Mouse (Mus musculus) left cerebral cortex, postnatal 36 days (tissue): Measurements from ENCODE around the gene Amer1. TPM values are rescaled to one million over a fixed set of nuclear protein-coding genes. Genes with fewer than 3 reads are reported as not detected.

ENCODE experiments used
- DNase-seq, 2 experiments: peaks; one replicate each; pipeline ENCODE4 v3.0.0; 2021 to 2022; ENCODE audit warnings: low spot score in 2 of 2, mixed read lengths in 1 of 2
- intact Hi-C: fragments of 180-260 bp; cut with DNase I; formaldehyde crosslinking; loops from one replicate; pipeline ENCODE4 v1.15.1; 2025
- total RNA-seq, 2 experiments: library from RNA; stranded (reverse); gene quantifications; 2 replicates each; pipeline ENCODE4 v1.2.3; 2021

Amer1 gene
- 1 to 10 TPM; 5.6 to 6.0 TPM for total RNA-seq

DNA sequence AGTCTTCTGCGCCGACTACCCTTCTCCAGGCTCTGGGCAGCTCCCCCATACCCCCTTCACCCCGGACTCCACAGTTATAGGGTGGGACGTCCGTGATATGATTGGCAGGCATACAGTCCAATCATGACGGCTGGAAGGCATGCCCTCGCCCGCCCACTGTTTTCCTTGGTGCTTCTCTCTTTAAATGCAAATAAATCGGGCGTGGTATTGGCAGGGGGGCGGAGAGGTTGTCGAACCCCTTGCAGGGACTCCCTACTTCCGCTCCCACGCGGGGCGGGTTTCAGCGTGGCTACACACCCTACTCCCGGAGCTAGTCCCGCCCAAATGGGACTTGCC lies at the start of gene Amer1:
Amer1 (minus strand) TSS at position 97 of the 336 bp plus-strand sequence.
- intact Hi-C loops, result no loop called here
- peak; percentile 84 to 87 for DNase-seq

GRCm38 (mm10) chrX:95457166-95457565 lies 12.5 kb upstream of the Amer1 start:
- intact Hi-C loops, result no loop called here

DNA sequence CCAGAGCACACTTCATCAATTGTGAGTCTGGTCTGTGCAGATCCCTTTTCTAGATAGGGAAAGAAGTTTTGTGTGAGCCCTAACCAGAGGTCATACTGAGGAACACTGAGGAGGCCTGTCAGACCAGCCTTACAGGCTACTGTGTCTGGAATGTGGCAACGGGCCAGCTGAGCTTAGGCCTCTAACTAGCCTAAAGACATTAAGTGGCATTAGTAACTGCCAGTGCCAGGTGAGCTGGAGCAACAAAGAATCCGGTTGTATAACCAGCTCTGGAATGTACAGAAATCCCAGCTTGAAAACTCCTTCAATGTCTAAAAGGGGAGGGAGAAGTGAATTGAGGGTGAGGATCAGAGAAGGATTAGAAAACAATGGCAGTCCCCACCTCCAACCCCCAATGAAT lies 1.2 kb upstream of the Amer1 start:
- DNase-seq, result no peak
- intact Hi-C loops, result no loop called here

More at GRCm38 (mm10) chrX:95457166-95457565, 12.5 kb upstream of the Amer1 start:
- DNase-seq, result no peak

GRCm38 (mm10) chrX:95445141-95445540 lies 469 bp upstream of the Amer1 start:
- intact Hi-C loops, result no loop called here
- DNase-seq, result no peak

GRCm38 (mm10) chrX:95443898-95444775 lies 535 bp downstream of the Amer1 start:
- intact Hi-C loops, result no loop called here

GRCm38 (mm10) chrX:95443390-95443789 lies 1.3 kb downstream of the Amer1 start:
- intact Hi-C loops, result no loop called here
- DNase-seq, result no peak

More at GRCm38 (mm10) chrX:95443898-95444775, 535 bp downstream of the Amer1 start:
- peak; percentile 37 to 44 for DNase-seq

GRCm38 (mm10) chrX:95442261-95442660 lies 2.4 kb downstream of the Amer1 start:
- no peak for DNase-seq
- intact Hi-C loops, result no loop called here

- intact Hi-C loops, result no loop called here
- no peak for DNase-seq
Observed at GRCm38 (mm10) chrX:95441290-95441689, 3.4 kb downstream of the Amer1 start.

DNA sequence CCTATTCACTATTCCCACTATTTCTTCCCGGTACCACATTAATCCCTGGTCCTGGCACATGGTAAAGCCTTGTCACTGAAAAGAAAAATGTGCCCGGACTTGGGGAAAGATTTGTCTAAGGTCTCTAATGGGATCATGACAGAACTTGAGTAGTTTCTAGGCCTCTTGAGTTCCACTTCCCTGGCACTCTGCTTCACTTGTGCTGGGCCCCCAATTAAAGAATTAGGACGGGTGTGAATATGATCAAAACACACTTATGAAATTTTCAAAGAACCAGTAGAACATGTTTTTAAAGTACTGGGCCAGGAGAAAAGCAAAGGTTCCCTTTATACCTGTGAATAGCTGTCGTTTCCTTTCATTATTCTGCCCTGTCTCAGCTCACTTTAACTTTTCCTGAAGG lies 6.2 kb downstream of the Amer1 start:
- intact Hi-C loops, result no loop called here
- DNase-seq, result no peak

DNA sequence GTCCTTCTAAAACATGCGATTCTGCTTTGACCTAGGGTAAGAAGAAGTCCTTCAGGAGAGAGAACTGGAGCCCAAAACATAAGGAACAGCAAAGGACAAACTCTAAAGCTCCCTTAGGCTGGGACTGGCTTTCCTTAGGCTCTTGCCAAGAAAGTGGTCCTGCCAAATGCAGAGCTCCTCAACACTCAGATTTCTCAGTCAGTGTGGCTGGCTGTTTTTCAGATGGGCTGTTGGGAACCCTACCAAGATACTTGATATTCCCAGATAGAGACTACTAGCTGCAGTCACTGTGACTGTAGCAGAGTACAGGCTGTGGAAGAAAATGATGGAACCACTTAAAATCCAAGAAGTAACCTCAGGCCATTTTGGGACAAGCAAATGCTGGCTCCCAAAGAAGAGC lies 7.4 kb downstream of the Amer1 start:
- intact Hi-C loops, result no loop called here
- DNase-seq, result no peak

GRCm38 (mm10) chrX:95373101-95373500 lies 71.6 kb downstream of the Amer1 start:
- intact Hi-C loops, result no loop called here
- DNase-seq, result no peak

Other genes starting within 250 kb of the Amer1 start
- gene Arhgef9, start 248.0 kb downstream of the Amer1 start, total RNA-seq, result 100 to 1,000 TPM; 294 to 314 TPM
- gene Asb12, start 113.1 kb upstream of the Amer1 start, total RNA-seq, result not detected
- not detected for gene Pfn5, start 113.2 kb upstream of the Amer1 start, total RNA-seq
- gene Zc4h2, start 213.6 kb upstream of the Amer1 start, total RNA-seq, result 10 to 100 TPM; 19.9 to 22.3 TPM